Mouse (Mus musculus): ENCODE measurements around the gene Iqsec1.

Gene Iqsec1

DNA sequence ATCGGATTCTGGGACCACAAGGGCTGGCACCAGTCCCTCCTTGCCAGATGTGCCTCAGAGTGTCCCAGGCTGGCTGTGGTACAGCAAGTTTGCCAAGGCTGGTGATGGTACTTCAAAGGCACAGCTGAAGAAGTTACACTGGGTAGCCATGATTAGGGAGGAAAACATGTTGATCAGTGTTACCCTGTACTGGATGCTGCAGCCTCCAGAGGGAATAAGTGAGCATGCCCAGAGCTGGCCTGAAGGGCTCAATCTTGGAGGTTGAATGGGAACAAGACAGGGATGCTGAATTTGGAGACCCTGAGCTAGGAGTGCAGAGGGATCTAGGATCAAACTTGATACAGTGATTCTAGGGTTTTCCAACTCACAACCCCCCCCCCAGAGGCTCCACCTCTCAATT, 175.0 kb downstream of the Iqsec1 start:
- DNase-seq (ENCODE audit: low spot score) = no peak

DNA sequence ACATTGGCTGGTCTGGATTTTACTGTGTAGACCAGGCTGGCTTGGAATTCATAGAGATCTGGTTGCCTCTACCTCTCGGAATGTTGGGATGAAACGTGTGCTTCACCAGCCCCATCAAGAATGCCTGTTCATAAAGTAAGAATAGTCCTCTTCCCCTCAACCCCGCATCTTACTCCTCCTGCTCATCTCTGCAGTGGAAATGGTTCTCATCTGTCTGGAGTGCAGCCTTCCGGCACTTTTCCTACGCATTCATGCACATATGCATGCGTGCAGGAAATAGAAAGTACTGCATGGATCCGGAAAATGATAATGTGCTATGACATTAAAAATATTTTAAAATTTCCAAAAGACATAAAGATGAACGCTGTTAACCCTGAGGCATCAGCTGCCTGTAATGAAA, 175.9 kb downstream of the Iqsec1 start:
- no peak for DNase-seq (ENCODE audit: low spot score)

DNA sequence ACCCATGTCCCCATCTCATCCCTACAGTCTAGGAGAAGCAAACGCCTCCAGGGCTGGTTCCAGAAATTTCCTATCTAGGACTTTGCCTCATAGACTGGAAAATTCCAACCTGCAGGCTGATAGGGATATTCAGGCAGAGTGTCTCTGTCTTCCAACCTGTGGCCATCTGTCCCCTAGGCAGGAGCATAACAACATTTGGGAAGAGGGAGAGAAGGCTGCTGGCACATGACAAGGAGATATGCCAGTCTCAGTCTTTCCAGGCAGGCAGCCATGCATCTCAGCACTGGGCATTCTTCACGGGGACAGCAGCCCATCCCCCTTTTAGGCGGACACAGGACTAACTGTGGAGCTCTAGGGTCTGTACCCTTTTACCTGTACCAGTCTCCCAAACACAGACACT, 176.4 kb downstream of the Iqsec1 start:
- DNase-seq (ENCODE audit: low spot score) = no peak

DNA sequence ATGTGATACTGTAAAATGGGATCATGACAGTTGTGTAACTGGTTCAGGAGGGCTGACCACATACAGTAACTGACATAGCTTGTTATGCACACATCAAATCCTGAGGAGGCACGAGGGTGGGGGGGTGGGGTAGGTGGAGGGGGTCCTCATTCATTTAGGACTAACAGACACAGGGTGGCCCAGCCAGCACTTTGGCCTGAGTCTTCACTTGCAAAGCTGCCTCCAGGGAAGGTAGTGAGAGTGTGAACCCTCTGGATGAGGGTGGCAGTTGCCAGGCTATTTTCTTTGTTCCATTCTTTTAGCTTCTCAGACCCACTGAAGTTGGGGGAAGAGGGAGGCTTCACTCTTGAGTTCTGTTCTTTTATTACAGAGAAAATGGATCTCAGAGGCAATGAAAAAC, 177.9 kb downstream of the Iqsec1 start:
- no peak for DNase-seq (ENCODE audit: low spot score)

DNA sequence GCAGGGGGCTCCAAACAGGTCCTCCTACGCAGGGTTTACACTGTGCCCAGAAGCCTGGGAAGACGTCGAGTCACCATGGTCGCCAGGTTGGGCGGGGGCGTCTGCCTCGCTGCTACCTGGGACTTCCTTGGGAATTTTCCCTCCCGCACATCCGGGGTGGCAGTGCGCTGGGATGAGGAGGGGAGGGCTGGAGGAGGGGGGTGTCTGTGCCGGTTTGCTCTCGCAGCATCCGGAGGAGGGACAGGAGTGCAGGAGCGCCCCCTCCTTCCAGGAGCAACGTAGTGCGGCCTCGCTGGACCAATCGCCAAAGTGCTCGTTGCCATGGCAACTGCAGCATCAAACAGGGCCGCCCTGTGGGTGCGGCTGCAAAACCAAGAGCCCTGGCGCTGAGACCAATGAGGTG, 178.5 kb downstream of the Iqsec1 start:
- DNase-seq (ENCODE audit: low spot score) = peak; percentile 33

DNA sequence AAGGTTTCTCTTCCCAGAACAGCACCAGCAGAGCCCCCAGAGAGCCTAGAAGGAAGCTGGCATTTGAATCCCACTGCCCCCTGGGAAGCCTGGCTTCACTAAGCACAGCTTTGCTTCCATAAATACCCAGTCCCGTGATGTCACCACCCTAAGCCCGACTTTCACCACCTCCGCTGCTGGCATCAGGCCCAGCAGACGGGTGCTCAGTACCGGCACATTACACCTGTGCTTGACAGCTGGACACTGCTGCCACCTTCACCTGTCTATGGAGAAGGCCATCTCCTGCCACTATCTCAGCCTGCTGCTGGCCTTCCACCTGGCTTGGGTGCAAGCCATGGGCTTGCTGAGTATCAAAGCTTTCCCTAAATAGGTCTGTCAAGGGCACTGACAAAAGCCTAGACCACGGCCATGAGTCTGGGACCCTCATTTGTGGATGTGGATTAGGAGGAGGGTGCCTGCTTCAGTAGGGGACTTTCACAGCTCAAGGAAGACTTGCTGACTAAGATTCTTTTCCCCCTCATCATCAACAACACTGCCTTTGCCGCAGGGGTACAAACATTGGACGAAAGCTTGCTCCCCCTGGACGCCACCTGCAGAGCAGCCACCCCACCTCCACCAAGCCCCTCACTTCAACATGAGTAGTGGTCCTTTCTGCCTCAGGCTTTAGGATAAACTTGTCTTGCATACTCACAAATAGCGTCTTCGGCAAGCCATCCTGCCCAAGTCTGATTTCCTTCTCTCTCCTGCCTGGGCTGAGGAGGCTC, 179.2 kb downstream of the Iqsec1 start:
- no peak for DNase-seq (ENCODE audit: low spot score)

DNA sequence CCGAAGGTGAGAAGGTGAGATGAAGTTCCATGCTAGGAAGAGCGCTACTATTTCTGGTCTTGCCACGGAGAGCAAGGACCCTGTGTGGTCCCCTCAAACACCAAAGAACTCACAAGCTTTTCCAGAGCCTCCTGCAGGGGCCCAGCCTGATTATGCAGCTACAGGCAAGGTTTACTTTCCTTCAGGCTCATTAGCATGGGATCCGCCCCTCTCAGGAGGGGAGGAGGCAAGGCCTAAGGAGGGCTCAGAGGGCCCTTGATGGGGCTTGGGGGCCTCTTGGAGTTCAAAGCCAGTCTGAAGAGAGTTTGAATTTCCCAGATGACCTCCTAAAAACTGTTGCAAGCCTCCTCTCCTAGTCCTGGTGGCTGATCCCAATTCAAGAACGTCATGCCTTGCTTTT, 179.9 kb downstream of the Iqsec1 start:
- DNase-seq (ENCODE audit: low spot score) = no peak

DNA sequence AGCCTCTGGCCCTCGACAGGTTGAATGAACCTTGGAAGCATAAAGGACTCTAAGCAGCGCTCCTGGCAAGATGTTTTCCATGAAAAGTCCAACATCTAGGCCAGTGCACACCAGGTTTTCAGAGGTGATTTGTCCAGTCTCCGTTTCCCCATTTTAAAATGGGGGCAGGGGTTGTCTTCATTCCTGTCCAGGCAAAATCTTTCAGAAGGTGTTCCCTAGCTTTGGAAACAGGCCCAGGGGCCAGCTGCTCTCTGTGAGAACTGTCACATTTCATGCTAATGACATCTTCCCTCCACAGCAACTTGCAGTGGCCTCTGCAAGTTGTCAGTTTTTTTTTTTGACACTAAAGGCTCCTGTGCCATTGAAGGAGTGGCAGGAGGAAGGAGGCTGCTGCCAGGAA, 180.4 kb downstream of the Iqsec1 start:
- DNase-seq (ENCODE audit: low spot score) = no peak

DNA sequence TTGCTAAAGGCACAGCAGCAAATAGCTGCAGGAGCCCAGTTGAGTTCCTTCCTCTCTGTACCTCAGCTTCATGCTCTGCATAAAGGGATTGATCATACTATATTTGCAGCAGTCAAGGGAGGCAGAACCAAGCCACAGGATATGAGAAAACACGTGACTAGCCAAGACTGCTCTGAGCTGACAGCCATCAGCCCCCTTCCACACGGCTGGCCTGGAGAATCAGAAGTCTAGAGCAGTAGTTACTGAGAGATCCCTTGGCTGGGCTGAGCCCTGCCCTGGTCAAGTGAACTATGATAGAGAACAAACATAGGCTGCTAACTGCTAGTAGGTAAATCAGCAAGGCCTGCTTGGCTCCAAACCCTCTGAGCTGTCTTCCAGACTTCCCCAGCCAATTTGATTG, 180.9 kb downstream of the Iqsec1 start:
- no peak for DNase-seq (ENCODE audit: low spot score)

DNA sequence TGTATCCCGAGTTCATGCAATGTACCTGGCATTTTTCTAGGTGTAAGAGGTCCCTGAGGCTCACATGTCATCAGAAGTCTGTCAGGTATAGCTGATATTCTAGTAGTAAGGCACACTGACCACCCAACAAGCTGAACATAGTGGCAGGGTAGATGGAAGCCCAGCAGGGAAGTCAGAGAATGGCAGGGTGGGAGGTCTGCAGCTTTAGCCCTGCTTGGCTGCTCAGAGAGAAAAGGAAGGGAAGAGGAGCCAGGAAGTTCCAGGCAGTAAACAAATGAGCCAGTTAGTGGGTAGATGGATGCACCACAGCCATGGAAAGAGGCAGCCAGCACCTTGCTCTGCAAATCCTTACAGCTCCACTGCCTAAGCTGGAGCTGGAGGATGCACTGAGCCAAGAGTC, 181.7 kb downstream of the Iqsec1 start:
- no peak for DNase-seq (ENCODE audit: low spot score)

DNA sequence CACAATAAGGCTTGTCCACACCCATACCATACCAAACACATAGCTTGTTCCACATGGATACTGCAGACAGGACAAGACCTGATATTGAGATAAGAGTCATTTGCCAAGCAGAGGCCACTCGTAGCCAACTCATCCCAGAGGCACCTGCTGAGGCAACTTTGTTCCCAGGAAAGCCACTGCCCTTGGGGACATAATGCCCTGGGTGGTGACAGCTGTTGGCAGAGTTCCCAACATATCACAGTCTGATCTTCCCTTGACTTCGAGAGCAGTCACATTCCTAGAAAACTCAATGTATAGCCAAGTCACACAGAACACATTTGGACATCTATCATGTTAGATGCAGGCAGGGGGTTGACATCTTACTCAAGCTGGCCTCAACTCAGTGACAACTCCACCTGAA, 183.4 kb downstream of the Iqsec1 start:
- no peak for DNase-seq (ENCODE audit: low spot score)

DNA sequence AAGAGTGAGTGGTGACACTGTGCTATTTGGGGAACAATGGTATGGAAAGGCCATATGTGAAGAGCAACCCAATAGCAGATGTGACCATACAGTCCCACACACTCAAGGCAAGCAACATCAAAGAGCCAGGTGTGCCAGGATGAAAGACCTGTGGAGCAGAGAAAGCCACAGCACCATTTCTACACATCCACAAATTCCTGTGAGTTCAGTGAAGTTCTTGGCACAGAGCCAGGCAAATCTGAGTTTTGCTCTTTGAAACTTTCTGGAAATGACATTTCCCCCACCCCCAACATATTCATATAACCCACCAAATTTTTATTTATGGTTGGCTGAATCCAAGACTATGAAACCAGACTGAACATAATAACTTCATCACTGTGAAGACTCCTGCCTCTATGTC, 183.8 kb downstream of the Iqsec1 start:
- DNase-seq (ENCODE audit: low spot score) = no peak

DNA sequence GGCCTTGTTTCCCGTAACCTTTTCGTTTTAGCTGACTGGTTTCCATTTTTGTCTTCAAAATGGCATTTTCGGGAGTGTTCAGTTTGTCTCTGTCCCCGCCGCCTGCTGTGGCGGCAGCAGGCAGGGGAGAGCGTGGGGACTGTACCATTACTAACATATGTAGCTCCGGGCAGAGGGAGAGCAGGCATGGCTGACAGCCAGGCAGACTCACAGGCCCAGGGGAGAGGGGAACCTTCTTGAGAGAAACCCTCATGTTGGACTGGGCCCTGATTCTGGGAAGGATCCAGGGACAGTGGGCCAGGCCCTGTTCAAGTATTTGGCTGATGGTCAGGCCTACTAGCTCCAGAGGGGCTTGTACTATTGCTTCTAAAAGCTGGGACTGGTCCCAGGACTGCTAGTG, 185.9 kb downstream of the Iqsec1 start:
- DNase-seq (ENCODE audit: low spot score) = no peak

DNA sequence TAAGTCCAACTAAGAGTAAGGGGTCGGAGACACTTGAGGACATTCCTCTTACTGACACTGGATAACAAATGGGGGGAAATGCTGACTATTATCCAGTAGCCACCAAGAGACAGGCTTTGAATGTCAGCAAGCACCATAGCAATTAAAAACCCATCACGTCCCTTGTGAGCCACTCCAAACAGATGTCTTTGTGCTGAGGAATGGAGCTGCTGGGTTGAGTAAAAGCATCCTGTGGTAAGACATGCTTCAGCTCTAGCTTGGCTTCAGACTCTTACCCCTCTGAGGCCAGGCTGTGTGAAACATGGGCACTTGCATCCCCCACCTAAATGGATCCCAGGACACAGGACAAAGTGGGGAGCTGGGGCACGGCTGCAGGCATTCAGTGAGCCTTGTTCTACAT, 186.4 kb downstream of the Iqsec1 start:
- no peak for DNase-seq (ENCODE audit: low spot score)

DNA sequence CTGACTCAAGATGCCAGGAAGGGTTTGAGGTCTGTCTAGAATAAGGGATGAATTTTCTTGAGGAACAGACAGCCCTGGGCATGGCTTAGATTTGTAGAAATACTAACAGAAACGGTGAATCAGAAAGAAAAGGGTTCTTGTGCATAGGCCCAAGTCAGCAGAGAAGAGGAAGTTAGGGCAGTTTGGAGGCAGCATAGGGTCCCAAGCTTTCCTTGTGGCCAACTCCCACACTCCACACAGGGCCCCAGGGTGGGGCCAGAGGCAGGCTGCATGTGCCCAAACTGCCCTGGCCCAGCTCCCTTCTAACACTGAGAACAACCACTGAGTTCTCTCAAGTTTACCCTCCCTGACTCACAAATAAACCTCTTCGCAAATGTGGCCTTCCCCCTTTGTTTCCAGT, 187.7 kb downstream of the Iqsec1 start:
- DNase-seq (ENCODE audit: low spot score) = no peak

DNA sequence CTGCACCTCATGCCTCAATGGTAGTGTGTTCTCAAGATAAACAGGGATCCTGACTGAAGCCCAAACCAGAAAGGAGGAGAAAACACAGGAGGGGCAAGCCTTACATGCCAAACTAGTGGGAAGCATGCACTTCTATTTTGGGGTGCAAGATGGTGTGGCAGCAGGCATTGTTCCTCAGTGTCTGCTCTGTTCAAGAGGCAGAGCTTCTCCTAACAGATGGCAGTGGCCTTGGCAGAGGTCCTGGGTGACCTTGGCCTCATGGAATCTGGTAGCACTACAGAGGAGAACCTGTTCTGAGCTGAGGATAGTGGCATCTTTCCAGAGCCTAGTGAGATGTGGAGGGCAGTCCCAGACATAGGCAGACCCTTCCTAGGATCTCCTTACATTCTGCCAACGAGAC, 189.4 kb downstream of the Iqsec1 start:
- no peak for DNase-seq (ENCODE audit: low spot score)

DNA sequence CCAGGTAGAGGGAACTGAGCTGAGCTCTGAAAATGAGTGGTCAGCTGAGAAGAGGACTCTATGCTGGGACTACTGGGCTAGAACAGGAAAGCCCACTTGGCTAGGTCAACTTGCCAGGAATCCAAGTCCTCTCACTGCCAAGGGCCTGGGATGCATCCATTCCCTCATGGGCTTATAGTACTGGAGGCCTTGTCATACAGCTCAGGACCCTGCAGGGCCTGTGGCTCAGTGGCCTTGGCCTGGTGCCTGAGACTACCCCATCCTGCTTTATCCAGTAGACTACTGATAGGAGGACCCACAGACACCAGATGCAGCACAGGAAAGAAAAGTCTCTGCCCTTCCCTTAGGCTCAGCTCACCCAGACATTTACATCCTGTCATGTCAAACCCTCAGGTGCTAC, 190.3 kb downstream of the Iqsec1 start:
- DNase-seq (ENCODE audit: low spot score) = no peak

DNA sequence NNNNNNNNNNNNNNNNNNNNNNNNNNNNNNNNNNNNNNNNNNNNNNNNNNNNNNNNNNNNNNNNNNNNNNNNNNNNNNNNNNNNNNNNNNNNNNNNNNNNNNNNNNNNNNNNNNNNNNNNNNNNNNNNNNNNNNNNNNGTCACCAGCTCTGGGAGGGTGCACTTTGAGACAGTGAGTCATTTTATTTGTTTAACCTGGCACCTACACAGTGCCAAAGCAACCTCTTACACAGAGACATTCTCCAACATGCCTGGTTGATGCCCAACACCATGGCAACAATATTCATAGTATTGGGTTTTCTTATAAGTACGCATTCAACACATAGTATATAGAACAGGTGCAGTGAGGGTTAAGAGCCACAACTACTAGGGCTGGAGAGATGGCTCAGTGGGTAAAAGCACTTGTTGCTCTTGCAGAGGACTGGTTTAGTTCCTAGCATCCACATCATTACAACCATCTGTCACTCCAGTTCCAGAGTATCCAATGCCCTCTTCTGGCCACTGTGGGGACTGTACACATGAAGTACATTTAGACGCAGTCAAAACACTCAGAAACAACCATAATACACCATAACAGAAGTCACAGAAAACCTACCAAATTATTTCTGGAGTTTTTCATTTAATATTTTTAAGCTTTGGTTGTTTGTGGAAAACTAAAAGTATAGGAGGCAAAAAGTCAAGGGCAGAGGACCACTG, 191.4 kb downstream of the Iqsec1 start:
- DNase-seq (ENCODE audit: low spot score) = no peak

DNA sequence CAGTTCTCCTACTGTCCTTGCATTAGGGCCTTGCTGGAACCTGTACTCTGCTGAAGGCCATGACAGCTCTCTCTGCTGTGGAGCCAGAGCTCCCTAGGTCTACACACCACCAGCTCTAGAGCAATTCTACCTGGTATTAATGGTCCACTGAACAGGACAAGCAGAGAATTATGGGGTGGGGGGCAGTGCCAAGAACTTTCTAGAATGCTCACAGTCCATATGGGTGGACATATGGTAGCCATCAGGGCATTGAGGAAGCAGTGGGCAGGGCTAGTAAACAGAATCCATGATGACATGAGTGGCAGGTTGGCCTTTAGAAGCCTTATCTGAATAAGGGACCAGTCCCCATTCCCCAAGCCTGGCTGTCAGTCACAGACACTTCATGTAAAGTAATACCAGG, 197.6 kb downstream of the Iqsec1 start:
- DNase-seq (ENCODE audit: low spot score) = no peak

DNA sequence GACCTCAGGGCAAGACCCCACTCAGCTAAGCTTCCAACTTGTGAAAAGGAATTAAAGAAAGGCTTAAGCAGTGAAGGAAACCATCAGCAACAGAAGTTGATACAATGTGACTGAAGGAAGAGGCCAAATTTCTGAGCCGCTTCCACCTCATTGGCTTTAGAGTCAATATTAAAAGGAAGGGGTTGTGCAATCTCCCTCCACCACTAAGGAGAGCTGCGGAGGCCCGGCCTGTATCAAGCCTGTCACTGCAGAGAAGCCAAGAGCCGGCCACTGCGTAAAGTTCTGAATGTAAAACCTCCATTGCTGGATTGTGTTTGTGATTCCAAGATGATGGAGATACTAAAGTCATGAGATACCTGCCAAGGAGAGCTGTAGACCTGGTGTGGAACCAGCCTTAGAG, 199.0 kb downstream of the Iqsec1 start:
- DNase-seq (ENCODE audit: low spot score) = no peak

DNA sequence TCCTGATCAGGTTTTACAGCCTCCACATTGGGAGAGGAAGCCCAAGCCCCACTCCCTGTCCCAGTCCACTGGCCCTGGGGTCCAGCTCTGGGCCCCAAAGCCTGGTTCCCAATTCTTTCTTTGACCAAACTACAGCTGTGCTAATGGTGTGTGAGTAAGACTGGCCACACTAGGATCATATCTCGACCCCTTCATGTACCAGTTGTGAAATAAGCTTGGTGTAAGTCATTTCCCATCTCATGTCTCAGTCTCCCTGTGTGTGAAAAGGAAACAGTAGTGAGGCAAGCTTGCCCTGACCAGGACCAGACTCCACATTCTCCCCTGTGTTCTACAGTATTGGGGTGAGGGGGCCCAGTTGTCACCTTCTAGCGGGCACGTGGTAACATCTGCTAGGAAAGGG, 200.9 kb downstream of the Iqsec1 start:
- DNase-seq (ENCODE audit: low spot score) = no peak

DNA sequence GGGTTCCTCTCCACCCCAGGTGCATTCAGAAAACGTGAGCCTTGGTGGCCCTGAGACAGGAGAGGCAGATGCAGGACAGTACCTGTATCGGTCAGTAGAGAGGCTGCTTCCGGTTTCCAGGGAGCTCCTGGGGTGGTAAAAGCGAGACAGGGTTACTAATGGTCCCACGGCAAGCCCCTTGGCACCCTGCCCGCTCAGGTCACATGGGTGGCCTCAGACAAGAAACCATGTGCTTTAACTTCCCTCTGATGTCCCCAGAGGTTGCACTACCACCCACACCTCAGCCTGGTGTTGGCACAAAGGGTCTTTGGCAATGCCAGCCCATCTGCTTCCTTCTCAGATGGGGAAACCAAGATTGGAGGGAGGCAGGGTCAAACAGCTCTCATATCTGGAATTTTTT, 201.4 kb downstream of the Iqsec1 start:
- no peak for DNase-seq (ENCODE audit: low spot score)

DNA sequence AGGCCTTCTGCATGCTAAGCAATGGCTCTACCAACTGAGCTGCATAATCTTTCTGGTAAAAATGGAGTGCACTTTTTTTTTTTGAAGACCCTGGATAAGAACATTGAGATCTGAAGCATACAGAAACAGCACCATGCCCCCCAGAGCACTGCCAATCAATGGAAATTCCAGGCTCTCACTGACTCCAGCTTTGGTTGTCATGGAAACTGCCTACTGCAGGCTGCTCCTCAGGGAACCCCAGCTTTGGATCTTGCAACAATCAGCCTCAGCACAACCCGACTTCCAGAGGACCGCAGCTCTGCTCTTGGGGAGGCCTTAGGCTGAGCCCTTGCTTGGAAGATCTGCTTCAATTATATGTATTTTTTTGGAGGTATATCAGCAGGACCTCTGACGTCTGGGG, 201.9 kb downstream of the Iqsec1 start:
- DNase-seq (ENCODE audit: low spot score) = no peak

DNA sequence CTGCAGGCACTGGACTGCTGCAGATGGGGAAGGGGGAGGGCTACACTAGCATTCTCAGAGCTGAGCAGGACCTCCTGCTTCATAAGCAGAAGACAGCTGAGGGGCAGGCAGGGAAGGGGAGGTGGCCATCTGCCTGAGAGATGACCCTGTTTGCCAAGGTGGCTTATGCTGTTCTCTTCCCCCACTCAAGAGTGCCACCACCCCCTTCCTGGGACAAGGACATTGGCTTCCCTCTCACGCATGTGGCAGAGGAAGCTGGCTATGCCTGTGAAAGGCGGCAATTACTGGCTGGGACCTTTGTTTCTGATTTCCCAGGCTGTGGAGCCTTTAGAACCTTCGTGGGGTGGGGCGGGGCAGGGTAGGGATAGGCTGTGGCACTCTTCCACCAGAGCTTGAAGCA, 204.5 kb downstream of the Iqsec1 start:
- no peak for DNase-seq (ENCODE audit: low spot score)
